Mouse (Mus musculus) c-Kit-positive CD71-negative TER-119-negative erythroid progenitor cells, embryonic 14.5 days (primary cell): ENCODE data around the gene Adcy4.
"Not testable (repeated sequence)": the region's sequence is repeated elsewhere in the genome, so short reads cannot be mapped to it uniquely, and the experiment has no call there.

Experiments used
- DNase-seq: peaks from one replicate; pipeline ENCODE4 v3.0.0-alpha.2; 2013; ENCODE audit warnings: low read depth

Gene Adcy4

GRCm38 (mm10) chr14:55788256-55789050 lies 4.6 kb upstream of the Adcy4 start, which contains the start of gene Ripk3:
Gene Ripk3 (minus strand): TSS chr14:55788865.
- peak; percentile 74 for DNase-seq

GRCm38 (mm10) chr14:55787731-55788130 lies 3.8 kb upstream of the Adcy4 start:
- no peak for DNase-seq

- DNase-seq, result no peak
Observed at GRCm38 (mm10) chr14:55785195-55785594, 1.3 kb upstream of the Adcy4 start.

- DNase-seq, result no peak
Observed at GRCm38 (mm10) chr14:55783171-55783957, 531 bp downstream of the Adcy4 start.

- DNase-seq, result no peak
Observed at GRCm38 (mm10) chr14:55782361-55782960, 1.4 kb downstream of the Adcy4 start.

- DNase-seq, result no peak
Observed at GRCm38 (mm10) chr14:55781310-55781709, 2.6 kb downstream of the Adcy4 start.

GRCm38 (mm10) chr14:55780736-55781135 lies 3.2 kb downstream of the Adcy4 start:
- DNase-seq, result no peak

GRCm38 (mm10) chr14:55779656-55780055 lies 4.2 kb downstream of the Adcy4 start:
- no peak for DNase-seq

GRCm38 (mm10) chr14:55778686-55779085 lies 5.2 kb downstream of the Adcy4 start:
- no peak for DNase-seq

GRCm38 (mm10) chr14:55777806-55778205 lies 6.1 kb downstream of the Adcy4 start:
- DNase-seq, result no peak

- no peak for DNase-seq
Observed at GRCm38 (mm10) chr14:55777176-55777575, 6.7 kb downstream of the Adcy4 start.

GRCm38 (mm10) chr14:55776711-55777110 lies 7.2 kb downstream of the Adcy4 start:
- no peak for DNase-seq

- DNase-seq, result no peak
Observed at GRCm38 (mm10) chr14:55769087-55769703, 14.7 kb downstream of the Adcy4 start.

- DNase-seq, result no peak
Observed at GRCm38 (mm10) chr14:55768555-55768954, 15.3 kb downstream of the Adcy4 start.

- no peak for DNase-seq
Observed at GRCm38 (mm10) chr14:55767519-55768414, 16.1 kb downstream of the Adcy4 start.

GRCm38 (mm10) chr14:55765696-55766095 lies 18.2 kb downstream of the Adcy4 start, which contains the start of gene Ltb4r1:
Gene Ltb4r1 (plus strand): TSS chr14:55765962.
- DNase-seq, result no peak

- no peak for DNase-seq
Observed at GRCm38 (mm10) chr14:55763166-55763565, 20.7 kb downstream of the Adcy4 start.

GRCm38 (mm10) chr14:55762001-55762821 lies 21.7 kb downstream of the Adcy4 start:
- no peak for DNase-seq

GRCm38 (mm10) chr14:55761163-55761562 lies 22.7 kb downstream of the Adcy4 start, which contains the start of gene Ltb4r2:
Gene Ltb4r2 (plus strand): TSS chr14:55761428.
- no peak for DNase-seq

- not testable (repeated sequence) for DNase-seq
Observed at GRCm38 (mm10) chr14:55760156-55760555, 23.7 kb downstream of the Adcy4 start.
